Mouse (Mus musculus): ENCODE results near the gene Phox2a.

GRCm38 (mm10) chr7:101823758-101824630 lies 5.9 kb downstream of the Phox2a start:
- TF ChIP-seq CTCF (IDR thresholded peaks at IDR 0.05; ENCODE audit: low read depth) (no peak), EP300 (IDR thresholded peaks at IDR 0.05; ENCODE audit: low read depth) (no peak)

Data from liver, postnatal 0 days (tissue).